Mouse (Mus musculus) MEL (cell line): Measurements from ENCODE around the gene Fbxl8.

Source experiments
- CHD2 ChIP-seq: IDR thresholded peaks from 2 replicates; pipeline ENCODE4 v1.6.1; 2011; ENCODE audit warnings: low read length, improper control_type of control experiment
- CTCF ChIP-seq, 3 experiments: IDR thresholded peaks in 2 of 3; conservative IDR thresholded peaks in 1 of 3; 2 replicates each; pipeline ENCODE4 v1.5.1; 2011 to 2012; ENCODE audit warnings: low read length in 3 of 3, low read depth in 2 of 3, mild to moderate bottlenecking in 2 of 3, improper control_type of control experiment in 1 of 3, inconsistent platforms in 1 of 3, mixed read lengths in 1 of 3, moderate library complexity in 1 of 3; ENCODE audit not compliant: control insufficient read depth in 1 of 3, insufficient read depth in 1 of 3, poor library complexity in 1 of 3, severe bottlenecking in 1 of 3
- HCFC1 ChIP-seq: IDR thresholded peaks from 2 replicates; pipeline ENCODE4 v1.6.1; 2012; ENCODE audit warnings: low read depth, mild to moderate bottlenecking, inconsistent platforms, low read length, improper control_type of control experiment, moderate library complexity
- MAFK ChIP-seq: IDR thresholded peaks from 2 replicates; pipeline ENCODE4 v1.6.1; 2011; ENCODE audit warnings: low read depth, mild to moderate bottlenecking, low read length, improper control_type of control experiment, borderline replicate concordance
- POLR2A ChIP-seq, 2 experiments: IDR thresholded peaks; 2 replicates each; pipeline ENCODE4 v1.6.1; 2011 to 2012; ENCODE audit warnings: low read length in 2 of 2, mild to moderate bottlenecking in 2 of 2, control low read depth in 1 of 2, improper control_type of control experiment in 1 of 2, low read depth in 1 of 2, moderate library complexity in 1 of 2; ENCODE audit not compliant: control insufficient read depth in 1 of 2, insufficient read depth in 1 of 2, poor library complexity in 1 of 2
- RAD21 ChIP-seq: IDR thresholded peaks from 2 replicates; pipeline ENCODE4 v1.6.1; 2011; ENCODE audit warnings: mild to moderate bottlenecking, low read depth, low read length, improper control_type of control experiment
- RCOR1 ChIP-seq: IDR thresholded peaks from 2 replicates; pipeline ENCODE4 v1.6.1; 2012; ENCODE audit warnings: low read depth, mild to moderate bottlenecking, inconsistent platforms, low read length, improper control_type of control experiment

DNA sequence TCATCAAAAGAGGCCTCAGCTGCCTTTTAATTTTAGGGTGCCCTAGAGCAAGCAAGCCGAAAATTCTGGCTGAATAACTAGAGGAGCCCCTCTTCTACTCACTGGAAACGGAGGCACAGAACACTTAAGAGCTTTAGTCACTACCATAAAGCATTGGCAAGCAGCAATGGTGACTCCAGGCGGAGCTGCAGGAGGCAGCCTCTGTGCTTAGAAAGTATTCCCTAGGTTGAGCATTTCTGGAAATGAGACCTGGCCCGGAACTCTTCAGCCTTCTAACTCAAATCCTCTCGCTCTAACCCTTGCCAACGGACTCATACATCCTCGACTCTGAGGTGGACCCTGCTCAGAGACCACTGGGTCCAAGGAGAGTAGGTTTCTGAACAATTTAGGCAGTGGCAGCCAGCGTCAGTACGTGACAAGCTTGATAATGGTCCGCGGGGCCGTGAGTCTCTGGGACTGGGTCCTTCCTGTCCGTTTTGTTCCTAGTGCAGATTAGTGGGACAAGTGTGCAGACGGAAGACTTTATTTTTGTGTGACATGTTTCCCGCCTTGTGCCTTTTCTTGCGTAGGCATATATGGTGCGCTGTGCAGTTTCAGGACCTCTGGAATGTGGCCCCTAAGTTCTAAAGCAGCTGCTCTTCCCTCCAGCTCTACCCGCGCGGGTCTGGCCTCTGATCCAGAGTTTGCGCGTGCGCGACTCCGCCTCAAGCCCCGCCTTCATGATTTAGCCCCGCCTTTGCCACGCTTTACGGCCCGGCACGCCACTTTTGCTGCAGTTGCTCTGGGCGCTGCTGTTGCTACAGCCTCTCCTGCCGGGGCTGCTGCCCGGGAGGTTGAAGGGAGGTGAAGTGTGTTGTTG, 39.8 kb upstream of the Fbxl8 start, which contains the start of gene D230025D16Rik:
- TF ChIP-seq HCFC1, result peak; percentile 94
- no peak for TF ChIP-seq RCOR1
- TF ChIP-seq CTCF (IDR thresholded peaks at IDR 0.05 in 2 of 3, conservative IDR thresholded peaks at IDR 0.05 in 1 of 3; ENCODE audit: control insufficient read depth in 1 of 3, insufficient read depth in 1 of 3, low read depth in 2 of 3, low read length in 3 of 3, poor library complexity in 1 of 3, severe bottlenecking in 1 of 3), result no peak
- TF ChIP-seq POLR2A (IDR thresholded peaks at IDR 0.05; ENCODE audit: control insufficient read depth in 1 of 2, insufficient read depth in 1 of 2, low read depth in 1 of 2, low read length in 2 of 2, poor library complexity in 1 of 2), result peak; percentile 96 to 100
- no peak for TF ChIP-seq RAD21
- no peak for TF ChIP-seq MAFK
- TF ChIP-seq CHD2, result no peak
